Mouse (Mus musculus): Measurements from ENCODE around the gene Afg1l. TPM values are rescaled to one million over a fixed set of nuclear protein-coding genes. Genes with fewer than 3 reads are reported as not detected.
A peak's percentile ranks its signal among the peaks of the same experiment; 100 is the strongest.

The Afg1l gene
- polyA plus RNA-seq, 2 experiments from 2014 or later: 4.0 to 5.8 TPM

GRCm38 (mm10) chr10:42296559-42296958, 181.8 kb downstream of the Afg1l start:
- no peak for ATAC-seq

GRCm38 (mm10) chr10:42295028-42295427, 183.3 kb downstream of the Afg1l start:
- ATAC-seq: peak; percentile 71

GRCm38 (mm10) chr10:42294392-42294791, 184.0 kb downstream of the Afg1l start:
- no peak for ATAC-seq

DNA sequence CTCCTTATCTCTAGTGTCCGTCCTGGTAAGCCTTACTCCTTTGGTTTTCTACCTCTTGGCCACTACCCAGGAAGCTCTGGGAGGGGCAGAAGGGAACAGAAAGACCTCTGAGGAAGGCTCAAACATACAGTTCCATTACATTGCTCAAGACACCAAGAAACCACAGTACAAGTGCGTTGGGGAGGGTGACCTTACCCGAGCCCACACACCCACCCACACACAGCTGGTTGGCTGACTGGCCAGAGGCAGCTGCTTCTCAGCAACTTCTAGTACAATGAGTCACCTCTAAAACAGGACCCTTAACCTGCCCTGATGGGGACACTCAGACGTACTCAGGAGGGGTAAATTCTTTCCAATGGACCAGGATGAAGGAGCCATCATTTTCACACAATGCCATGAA, 184.5 kb downstream of the Afg1l start:
- no peak for ATAC-seq

GRCm38 (mm10) chr10:42291360-42291759, 187.0 kb downstream of the Afg1l start:
- peak; percentile 58 for ATAC-seq

DNA sequence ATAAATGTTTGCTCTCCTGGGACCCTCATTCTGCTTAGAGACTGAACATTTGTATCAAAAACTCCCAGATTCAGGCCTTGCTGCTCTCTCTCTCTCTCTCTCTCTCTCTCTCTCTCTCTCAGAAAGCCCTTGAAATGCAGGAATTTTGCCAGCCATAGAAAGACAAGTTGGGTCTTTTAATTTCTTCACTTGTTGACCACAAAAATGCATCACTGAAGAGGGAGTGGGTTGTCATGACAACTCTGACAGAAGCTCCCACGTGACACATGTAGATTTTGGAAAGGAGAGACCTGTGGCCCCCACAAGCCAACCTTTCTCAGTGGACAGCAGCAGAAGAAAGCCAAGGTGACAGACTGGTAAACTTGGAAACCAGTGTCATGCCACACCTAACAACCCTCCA, 190.7 kb downstream of the Afg1l start:
- ATAC-seq: no peak

- no peak for ATAC-seq
Measured at GRCm38 (mm10) chr10:42278307-42278850, 200.0 kb downstream of the Afg1l start.

- ATAC-seq: peak; percentile 78
Measured at GRCm38 (mm10) chr10:42277476-42278306, 200.7 kb downstream of the Afg1l start.

- peak; percentile 38 for ATAC-seq
Measured at GRCm38 (mm10) chr10:42276507-42277345, 201.6 kb downstream of the Afg1l start, which contains the start of gene Foxo3. Foxo3 (minus strand) TSS chr10:42276755.

GRCm38 (mm10) chr10:42275871-42276501, 202.4 kb downstream of the Afg1l start:
- peak; percentile 0 for ATAC-seq

DNA sequence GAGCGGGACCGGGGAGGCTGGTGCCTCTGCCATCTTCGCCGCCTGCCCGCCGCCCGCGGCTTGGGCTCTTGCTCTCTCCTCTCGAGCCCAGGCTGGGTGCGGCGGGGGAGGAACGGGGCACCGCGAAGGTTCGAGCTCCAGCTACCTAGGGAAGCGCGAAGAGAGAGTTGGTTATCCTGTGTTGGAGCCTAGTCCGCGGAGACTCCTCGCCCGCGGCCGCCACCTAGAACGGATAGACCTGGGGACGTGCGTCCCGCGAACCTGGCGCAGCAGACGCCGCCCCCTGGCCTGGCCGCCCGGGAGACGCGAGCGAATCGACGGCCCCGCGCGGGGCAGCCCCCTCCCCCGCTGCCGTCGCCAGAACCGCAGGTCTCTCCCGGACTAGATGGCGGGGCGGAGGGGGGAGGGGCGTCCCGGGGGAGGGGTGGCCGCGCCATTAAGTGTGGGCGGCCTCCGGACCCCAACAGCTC, 202.9 kb downstream of the Afg1l start:
- ATAC-seq: peak; percentile 1

- ATAC-seq: no peak
Measured at GRCm38 (mm10) chr10:42274712-42275400, 203.5 kb downstream of the Afg1l start.

DNA sequence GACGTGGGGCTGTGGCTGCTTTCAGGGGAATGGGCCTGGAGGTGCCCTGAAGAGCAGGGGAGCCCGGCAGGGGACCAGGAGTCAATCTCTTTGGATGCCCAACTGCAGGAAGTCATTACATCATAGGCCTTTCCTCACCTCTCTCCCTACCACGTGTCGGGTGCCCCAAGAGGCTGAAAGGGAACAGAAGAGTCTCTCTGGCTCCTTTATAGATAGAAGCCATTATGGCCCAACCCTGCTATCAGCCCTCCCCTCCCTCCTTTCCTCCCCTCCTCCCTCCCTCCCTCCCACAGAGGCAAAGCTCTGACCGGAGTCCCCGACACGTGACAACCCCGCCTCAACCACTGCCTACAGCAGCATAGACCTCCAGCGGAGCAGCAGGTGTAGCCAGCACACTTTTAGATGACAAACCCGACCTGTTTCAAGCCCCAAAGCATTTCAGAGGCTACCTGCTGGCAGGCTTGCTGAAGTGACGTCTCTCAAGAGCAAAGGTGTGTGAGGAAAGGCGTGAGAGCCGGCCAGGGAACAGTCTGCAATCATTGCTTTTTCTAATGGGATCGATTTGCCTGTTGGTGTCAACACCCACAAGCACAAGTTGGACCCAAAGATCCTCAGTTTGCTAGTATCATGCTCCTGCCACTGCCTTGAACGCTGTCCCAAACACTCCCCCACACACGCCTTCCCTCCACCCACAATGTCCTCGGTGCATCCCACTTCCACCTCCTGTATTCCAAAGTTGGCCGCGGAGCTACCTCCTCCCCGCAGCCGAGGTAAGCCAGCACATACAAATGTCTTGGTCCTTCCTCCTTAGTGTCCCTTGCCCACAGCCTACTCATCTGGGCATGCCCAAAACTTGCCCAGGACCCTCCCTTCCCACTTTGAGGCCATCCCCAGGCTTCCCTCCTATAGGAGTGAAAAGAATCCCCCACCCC, 204.3 kb downstream of the Afg1l start:
- no peak for ATAC-seq

- ATAC-seq: no peak
Measured at GRCm38 (mm10) chr10:42273403-42273759, 205.0 kb downstream of the Afg1l start.

- ATAC-seq: no peak
Measured at GRCm38 (mm10) chr10:42271454-42272230, 206.7 kb downstream of the Afg1l start.

GRCm38 (mm10) chr10:42270277-42271083, 207.9 kb downstream of the Afg1l start:
- peak; percentile 1 for ATAC-seq

DNA sequence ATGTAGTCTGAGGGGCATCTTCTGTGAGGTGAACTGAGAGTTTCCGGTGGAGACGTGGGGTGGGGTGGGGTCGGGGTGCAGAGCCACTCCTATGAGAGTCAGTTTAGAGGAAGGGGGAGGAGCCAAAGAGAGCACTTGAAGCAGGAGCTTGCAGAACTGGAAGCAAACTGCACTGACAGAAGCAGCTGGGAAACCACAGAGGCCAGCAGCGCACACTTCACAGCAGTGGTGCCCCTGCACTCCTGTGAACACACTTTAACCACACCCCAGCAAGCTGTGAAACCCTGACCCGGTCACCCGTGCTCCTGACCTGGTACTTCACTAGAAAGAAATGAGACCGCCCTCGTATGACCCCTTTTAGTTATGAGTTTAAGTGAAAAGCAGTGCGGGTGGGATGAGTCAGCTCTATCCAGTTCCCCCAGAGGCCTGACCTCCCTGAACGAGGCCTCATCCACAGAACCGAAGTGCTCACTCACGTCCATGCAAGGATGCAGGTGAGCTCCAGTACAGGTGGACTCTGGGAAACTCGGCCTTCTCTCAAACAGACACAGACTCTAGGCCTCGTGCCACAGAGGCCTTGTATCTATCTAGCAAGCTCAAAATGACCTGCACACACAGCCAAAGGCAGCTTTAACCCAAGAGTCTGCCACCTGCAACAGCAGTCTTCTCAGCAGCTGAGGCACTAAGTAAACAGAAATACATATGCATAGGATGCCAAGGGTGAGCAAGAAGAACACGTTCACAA, 208.9 kb downstream of the Afg1l start:
- ATAC-seq: peak; percentile 86

DNA sequence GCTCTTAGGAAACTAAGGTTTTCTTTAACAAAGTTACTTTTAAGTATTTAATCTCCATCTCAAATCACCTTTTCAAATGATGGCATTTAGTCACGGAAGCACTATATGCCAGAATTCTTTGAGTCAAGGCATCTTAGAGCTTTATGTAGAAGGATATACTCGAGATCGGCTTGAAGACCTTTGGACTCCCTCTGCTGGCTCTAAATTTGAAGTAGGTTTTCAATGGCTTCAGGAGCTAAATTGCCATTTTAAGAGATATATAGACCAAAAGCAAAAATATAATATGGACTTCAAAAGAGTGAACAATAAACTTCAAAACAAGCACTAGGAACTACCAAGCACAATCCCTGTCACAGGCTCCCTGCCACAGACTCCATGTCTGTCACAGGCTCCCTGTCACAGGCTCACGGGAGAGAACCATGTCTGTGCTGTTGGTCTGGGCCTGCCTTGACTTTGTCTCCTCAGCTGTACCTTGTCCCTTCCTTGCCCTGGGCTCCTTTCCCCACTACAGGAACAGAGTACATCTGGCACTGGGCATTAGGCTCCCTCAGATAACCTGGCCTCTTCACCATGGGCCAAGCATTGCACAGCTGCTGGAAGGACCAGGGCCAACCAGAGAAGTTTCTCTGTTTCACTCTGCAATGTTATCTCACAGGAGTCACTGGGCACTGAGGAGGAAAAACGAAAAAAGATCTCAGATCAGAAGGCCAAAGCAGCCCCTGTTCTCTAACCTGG, 210.4 kb downstream of the Afg1l start:
- ATAC-seq: no peak

All from CD4-positive, CD25-positive, alpha-beta regulatory T cell, adult 4 months (primary cell).